Mouse (Mus musculus): ENCODE results near the gene Fn3k. TPM values are rescaled to one million over a fixed set of nuclear protein-coding genes. Genes with fewer than 3 reads are reported as not detected.

The Fn3k gene
- 0.81 TPM in 1 of 2 replicates, not detected in the other for total RNA-seq (2014; fragmentation: Nextera tagmentation)
- 0.11 and 0.47 TPM in 2 replicates for total RNA-seq (2017)

DNA sequence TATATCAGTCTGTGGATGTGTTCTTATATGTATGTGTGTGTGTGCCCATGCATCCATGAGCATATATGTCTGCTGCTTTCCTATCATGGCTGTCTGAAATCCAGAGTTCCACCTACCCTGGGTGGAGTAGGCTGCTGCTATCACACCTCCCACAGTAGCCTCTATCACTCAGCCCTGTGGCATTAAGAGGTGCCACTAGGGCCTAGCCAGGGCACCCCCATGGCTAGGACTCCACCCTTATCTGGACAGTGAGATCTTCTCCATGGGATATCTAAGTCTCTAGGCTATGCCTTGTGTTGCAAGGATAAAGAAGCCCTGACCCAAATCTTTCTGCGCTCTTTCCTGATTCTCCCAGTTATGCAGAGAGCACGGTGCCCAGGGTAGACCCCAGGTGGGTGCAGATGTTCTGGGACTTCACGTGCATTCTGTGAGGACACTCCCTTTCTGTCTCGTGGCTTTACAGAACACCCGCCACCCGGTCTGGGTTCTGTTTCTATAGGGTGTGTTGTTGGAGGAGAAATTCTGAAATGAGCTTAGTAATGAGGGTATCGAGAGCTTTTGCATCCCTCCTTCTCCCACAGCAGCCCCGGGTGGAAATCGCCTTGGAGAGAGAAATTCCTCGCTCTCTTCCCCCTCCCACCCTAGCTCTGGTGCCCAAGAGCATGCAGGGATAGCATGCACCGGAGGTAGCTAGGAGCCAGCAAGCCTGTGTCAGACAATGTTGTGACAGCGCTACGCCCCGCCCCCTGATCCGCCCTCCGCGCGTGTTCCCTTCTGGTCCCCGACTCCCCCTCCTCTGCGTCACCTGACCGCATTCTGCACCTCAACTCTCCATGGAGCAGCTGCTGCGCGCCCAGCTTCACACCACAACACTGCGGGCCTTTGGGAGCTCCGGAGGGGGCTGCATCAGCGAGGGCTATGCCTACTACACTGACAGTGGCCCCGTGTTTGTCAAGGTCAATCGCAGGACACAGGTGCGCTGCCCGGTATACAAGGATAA is at the start of gene Fn3k:
TSS of gene Fn3k (plus strand) at position 758 of the 1,000 bp plus-strand sequence.
- peak; percentile 86 for ATAC-seq (replicated peaks; ENCODE audit: low FRiP score, low TSS enrichment, poor library complexity, severe bottlenecking)

DNA sequence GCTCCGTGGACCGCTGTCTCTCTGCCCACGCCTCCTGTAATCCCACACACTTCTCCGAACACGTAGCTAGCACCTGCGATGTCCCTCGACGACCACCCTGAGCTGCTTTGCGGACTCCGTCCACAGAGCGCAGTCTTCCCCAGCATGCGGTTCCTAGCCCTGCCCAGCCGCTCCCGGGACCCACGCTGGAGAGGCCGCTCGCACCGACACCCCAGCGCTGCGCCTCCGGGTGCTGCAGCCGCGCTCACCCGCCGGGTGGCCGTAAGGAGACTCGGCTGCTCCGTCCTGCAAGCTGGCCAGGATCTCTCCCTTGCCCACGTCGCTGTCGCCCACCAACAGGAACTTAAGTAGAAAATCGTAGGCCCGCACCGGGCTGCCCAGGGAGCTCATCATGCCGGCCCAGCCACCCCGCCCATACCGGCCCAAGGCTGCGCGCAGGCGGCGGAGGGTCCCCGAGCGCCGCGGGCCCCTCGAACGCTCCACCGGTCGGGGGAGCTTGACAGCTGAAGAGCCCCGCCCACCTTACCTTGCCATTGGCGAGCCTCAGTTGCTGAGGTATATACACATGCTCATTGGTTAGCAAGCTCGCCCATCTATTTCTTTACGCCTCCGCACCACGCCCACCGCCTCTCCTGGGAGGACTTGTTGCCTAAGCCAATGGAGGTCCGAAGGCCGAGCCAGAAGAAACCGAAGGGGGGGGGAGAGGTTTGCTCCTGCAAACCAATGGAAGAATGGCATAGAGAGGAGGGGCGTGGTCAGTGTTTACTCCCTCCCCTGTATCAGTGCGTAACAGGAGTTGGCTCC is 46.8 kb upstream of the Fn3k start, which contains the start of gene Rab40b:
TSS of gene Rab40b (minus strand) at position 502 of the 804 bp plus-strand sequence.
- peak; percentile 93 for ATAC-seq (replicated peaks; ENCODE audit: low FRiP score, low TSS enrichment, poor library complexity, severe bottlenecking)

DNA sequence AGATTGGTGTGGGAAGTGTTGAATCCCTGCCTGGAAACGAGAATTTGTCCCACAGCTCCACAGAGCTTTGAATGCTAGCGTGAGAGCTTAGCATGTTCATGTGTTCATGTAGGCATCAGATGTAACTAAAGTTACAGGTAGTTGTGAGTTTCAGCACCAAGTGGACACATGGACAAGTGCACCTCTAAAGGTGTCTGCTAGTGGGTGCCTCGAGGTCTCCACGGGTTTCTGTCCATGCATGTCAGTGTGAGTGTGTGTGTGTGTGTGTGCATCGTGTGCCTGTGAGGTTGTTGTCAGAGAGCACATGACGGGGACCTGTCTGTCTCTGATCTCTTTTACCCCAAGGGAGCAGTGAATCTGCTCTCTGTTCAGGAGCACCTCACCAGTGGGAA is 46.2 kb upstream of the Fn3k start:
- peak; percentile 18; the same call in 1 of the 2 replicates for ATAC-seq (replicated peaks; ENCODE audit: low FRiP score, low TSS enrichment, poor library complexity, severe bottlenecking)

DNA sequence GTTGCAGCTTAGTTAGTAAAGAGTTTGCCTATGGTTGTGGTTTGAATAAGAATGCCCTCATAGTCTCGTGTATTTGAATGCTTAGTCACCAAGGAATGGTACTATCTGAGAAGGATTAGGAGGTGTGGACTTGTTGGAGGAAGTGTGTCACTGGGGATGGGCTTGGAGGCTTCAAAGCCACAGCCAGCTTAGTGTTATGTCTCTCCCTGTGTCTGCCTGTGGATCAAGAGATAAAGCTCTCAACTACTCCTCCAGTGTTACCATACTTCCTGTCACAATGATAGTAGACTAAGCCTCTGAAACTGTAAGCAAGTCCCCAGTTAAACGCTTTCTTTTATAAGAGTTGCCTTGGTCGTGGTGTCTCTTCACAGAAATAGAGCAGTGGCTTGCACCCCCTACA is 43.9 kb upstream of the Fn3k start:
- ATAC-seq (replicated peaks; ENCODE audit: low FRiP score, low TSS enrichment, poor library complexity, severe bottlenecking): 0 out of 2 replicates have a peak, but pooled peaks have one; percentile 33

DNA sequence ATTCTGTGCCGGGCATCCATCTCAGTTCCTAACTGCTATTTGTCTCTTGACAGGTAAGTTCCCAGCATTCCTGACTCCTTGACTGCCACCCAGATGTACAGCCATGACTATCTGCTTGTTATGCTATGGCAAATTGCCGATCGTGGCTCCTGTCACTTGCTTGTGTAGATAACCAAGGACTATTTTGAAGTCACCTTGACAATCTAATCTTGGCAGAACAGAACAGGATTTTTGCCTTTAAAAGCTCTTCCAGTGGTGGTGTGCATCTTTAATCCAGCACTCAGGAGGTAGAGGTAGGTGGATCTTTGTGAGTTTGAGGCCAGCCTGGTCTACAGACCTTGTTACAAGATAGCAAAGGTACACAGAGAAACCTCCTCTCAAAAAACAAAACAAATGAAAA is 42.3 kb upstream of the Fn3k start:
- peak; percentile 12 for ATAC-seq (replicated peaks; ENCODE audit: low FRiP score, low TSS enrichment, poor library complexity, severe bottlenecking)

DNA sequence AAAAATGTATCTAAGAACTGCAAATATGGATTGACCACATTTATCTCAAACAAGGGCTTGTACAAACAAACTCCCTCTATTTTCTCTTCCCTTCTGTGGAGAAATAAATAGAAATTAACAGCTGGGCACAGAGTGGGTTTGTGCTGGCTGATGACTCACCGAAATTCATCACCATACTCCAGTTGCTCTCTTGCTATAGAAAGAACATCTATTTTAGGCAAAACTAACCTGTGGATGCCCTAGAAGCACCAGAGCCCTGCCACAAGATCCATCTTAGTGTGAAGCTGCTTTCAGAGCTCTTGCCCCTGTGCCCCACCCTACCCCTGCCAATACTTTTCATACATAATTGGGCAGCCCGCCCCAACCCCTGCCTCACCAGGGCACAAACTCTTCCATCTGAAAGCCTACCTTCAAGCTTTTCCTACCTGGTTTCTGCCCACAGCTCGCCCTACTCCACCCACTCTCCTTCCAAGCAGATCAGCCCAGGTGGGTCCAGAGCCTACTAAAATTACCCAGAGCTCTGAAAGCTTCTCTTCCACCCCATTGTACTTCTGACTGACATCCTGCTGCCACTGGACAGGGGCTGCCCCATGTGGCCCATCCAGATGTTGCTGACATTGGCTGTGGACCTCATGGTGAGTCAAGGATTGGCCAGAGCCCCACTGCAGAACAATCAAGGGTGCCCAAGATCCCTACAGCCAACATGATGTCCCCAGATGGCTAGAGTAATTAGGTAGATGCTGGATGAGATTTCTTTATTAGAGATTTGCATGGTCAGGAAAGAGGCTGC is 27.2 kb upstream of the Fn3k start:
- no peak for ATAC-seq (replicated peaks; ENCODE audit: low FRiP score, low TSS enrichment, poor library complexity, severe bottlenecking)

DNA sequence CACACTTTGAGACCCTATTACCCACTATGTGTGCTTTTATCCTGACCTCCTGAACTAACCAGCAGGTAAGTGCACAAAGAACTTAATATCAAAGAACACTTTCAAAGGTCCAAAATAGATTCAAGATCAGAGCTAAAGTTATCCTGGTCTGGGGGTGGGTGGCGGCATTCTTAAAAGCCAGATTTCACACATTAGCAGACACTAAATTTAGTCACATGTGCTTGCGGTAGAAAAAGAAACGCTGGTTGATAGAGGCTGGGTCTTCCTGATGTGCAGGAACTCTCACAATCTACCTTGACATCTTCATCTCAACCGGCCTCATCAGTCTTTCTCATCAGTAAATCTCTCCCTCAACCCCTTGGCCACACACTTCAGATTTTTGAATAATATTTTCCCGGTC is 20.0 kb upstream of the Fn3k start:
- ATAC-seq (replicated peaks; ENCODE audit: low FRiP score, low TSS enrichment, poor library complexity, severe bottlenecking): no peak

DNA sequence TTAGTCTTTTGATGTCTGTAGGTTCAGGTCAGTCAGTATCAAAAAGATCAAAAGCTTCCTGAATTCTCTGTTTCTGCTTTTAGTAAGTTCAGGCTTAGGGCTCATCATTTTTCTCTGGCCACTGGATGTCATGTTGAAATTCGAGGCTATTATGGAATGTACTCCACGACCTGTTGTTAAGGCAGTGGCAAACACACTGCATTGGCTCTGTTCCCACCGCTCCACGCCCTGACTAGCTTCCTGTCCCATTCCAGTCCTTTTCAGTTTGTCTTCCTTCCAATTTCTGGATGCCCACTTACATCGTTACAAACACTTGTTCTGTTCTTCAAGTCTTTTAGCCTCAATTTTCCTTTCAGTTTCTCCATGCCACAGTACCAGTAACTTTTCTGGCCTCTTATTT is 19.4 kb upstream of the Fn3k start:
- no peak for ATAC-seq (replicated peaks; ENCODE audit: low FRiP score, low TSS enrichment, poor library complexity, severe bottlenecking)

DNA sequence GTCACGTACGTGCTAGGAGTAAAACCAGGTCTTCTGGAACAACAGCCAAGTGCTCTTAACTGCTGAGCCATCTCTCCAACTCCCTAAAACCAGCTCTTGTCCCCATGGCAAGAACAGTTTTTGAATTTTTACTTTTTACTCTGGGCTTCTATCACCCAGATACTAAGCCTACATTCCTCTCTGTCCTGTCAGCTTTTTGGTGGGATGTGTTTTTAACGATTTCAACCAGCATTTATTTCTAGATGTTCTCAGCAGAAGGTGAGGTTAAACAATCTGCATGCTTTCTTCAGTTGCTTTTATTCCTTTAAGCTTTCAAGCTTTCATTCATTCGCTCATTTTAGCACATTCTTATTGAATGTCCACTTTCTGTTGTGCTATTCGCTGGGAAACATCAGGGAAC is 16.7 kb upstream of the Fn3k start:
- no peak for ATAC-seq (replicated peaks; ENCODE audit: low FRiP score, low TSS enrichment, poor library complexity, severe bottlenecking)

DNA sequence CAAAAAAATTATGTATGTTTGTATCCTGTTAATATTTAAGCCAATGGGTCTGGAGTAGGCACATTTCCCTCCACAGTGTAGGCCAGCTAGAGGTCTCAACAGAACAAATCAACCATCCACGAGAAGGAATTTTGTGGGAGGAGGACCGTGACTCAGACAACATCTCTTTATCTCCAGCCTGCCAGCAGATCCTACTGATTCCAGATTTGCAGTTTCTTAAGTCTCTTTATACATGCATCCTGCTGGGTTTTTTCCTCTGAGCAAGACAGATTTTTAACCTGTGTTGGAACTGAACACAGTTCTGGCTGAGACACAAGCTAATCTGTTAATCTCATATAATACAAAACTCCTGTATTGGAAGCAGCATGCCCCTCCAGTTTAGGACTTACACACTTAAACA is 15.8 kb upstream of the Fn3k start:
- ATAC-seq (replicated peaks; ENCODE audit: low FRiP score, low TSS enrichment, poor library complexity, severe bottlenecking): no peak

DNA sequence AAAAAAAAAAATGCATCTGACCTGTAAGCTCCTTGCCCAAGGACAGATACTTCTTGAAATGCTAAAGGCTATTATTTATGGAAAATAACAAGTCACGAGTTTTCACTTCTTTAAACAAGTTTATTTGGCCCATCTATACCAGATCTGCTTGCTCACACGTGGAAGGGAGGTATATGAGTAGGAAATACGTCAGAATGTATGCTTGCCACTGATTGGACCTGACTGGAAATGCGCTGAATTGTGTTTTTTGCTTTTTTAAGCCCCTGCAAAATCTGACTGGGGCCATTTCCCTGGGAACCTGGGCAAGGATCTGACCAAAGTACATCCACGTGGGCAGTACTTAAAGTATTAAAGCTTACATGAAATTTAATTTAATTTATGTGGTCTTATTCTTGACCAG is 14.3 kb upstream of the Fn3k start:
- no peak for ATAC-seq (replicated peaks; ENCODE audit: low FRiP score, low TSS enrichment, poor library complexity, severe bottlenecking)

DNA sequence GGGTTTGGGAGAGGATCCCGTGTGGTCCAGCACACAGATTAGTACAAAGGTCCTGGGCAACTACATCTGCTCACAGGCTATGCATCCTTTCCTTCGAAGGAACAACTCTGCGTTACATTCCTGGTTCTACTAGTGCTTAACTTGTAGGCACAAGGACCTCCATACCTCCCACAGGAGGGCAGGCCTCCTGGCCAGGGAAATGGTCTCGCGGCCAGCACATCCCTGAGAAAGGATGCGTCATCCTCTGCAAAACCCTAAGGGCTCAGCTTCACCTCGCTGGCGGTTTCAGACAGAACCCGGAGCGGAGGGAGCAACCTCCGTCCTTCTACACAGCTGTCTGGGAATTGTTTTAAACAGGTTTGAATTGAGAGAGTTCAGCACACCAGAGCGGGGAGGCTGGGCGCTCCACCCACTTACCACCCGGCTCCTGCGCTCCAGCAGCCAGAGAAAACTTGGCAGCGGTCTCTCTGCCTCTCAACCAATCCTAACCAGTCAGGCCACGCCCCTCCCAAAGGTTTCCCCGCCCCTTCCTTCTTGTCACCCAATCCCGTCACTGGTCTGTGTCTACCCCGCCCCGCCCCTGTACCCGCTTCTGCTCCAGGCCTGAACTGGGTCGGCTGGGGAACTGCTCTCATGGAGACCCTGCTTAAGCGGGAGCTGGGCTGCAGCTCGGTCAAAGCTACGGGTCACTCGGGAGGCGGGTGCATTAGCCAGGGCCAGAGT is 13.7 kb upstream of the Fn3k start, which contains the start of gene Fn3krp:
TSS of gene Fn3krp (plus strand) at position 572 of the 723 bp plus-strand sequence.
- ATAC-seq (replicated peaks; ENCODE audit: low FRiP score, low TSS enrichment, poor library complexity, severe bottlenecking): peak; percentile 96

DNA sequence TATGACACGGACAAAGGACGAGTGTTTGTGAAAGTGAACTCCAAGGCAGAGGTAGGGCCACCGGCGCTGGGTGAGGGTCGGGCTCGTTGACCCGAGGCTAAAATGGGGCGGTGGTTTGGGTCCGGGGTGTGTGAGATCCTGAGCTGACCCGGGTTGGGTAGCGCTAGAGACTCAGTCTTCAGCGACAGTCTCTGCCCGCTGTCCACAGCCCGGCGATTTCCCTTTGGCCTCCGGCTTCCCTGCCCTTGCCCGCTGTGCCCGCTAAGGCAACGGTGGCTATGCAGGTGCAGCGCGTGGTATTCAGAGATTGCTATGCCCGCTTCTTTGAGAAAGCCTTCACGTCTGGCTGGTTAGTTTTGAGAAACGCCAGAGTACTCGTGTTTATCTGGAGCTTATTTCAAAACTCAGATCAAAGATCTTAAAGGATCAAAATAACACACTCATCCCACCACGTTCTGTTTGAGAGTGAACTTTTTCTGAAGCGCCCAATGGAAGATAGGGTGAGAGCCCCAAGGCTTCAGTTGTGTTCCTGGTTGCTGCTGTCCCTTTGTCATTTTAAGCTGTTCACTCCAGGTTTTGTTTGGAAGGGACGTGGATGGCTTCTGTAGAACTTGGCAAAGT is 13.1 kb upstream of the Fn3k start:
- ATAC-seq (replicated peaks; ENCODE audit: low FRiP score, low TSS enrichment, poor library complexity, severe bottlenecking): peak; percentile 66

DNA sequence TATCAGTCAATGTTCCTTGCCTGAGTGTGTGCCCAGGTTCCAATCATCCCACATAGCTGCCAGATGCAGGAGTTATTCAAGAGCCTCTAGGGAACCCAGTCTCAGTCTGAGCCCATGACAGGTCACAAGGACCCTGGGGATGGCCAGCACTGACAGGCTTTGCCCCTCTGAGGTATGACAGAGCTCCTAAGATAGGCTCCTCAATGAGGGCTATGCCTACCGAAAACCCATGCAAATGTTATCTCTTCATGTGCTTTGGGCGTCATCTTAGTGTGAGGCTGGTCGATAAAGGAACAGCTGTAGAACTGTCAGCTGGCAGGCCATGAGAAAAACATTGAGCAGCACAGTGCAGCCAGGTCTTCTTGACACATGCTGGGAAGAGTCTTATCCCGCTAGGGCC is 1.3 kb upstream of the Fn3k start:
- peak; percentile 70 for ATAC-seq (replicated peaks; ENCODE audit: low FRiP score, low TSS enrichment, poor library complexity, severe bottlenecking)

DNA sequence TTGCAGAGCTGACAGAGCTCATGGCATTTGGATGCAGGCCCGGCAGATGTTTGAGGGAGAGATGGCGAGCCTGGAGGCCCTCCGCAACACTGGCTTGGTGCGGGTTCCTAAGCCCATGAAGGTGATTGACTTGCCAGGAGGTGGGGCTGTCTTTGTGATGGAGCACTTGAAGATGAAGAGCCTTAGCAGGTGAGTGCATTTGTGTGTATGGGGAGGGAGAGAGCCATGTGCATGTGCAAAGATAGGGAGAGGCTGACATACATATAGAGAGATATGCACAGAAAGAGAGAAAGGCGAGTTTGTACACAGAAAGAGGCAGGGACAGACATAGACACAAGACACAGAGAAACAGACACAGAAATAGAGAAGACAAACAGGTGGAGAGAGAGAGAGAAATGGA is 2.5 kb downstream of the Fn3k start:
- ATAC-seq (replicated peaks; ENCODE audit: low FRiP score, low TSS enrichment, poor library complexity, severe bottlenecking): no peak

DNA sequence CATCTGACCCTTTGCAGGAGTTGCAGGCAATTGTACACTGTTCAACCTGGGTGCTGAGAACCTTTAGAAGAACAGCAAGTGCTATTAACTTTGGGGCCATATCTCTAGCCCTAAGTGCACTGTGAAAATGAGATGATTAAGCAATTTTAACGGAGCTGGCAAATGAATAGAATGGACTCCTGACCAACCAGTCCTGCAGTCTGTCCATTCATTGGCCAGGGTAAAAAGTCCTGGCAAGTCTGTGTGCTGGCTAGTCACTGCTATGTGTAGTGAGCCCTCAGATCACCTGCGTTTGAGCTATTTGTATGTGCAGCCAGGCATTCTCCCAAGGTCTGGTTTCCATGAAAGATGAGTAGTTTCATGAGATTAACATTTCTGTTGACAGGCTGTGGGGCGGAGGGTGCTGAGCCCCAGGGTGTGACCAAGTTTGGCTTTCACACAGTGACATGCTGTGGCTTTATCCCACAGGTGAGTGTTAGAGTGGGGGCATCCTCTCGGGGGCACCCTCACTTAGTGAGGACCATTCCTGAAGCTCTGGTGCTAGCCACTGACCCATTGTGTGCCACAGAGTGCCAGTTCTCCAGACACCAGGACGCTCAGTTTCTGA is 5.1 kb downstream of the Fn3k start:
- no peak for ATAC-seq (replicated peaks; ENCODE audit: low FRiP score, low TSS enrichment, poor library complexity, severe bottlenecking)

DNA sequence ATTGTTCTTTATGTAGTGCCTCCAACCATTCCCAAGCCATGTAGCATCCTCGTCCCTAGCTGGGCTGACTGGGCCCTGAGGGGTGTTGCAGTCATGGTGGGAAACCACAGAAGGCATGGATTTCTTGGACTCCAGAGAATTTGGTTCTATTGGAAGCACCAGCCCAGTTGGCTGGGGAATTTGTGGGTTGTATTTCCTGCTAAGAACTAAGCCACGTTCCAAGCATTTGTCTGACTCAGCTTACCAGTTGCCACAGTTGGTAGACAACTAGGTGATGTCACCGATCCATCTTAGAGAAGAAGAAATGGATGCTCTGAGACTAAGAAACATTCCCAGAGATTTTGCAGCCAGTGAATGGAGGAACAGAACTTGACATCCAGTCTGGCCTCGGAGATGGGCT is 6.9 kb downstream of the Fn3k start:
- ATAC-seq (replicated peaks; ENCODE audit: low FRiP score, low TSS enrichment, poor library complexity, severe bottlenecking): no peak

DNA sequence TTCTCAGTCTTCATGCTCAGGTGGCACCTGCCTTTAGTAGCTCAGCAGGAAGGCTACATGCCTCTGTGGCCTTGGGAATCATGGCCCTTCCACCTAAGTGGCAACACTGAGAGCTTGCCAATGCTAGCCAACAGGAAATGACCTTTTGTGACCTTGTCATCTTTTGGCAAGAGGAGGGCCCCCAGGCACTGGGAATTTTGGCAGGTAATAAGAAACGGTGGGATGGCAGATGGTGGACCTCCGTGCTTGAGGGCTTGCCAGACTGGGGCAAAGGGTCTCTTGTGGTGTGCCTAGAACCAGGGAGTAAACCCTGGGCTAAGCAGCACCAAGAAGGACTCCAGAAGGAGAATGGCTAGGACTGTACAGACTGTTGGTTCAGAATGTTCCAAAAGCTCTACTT is 7.4 kb downstream of the Fn3k start:
- ATAC-seq (replicated peaks; ENCODE audit: low FRiP score, low TSS enrichment, poor library complexity, severe bottlenecking): no peak

Measured in megakaryocyte-erythroid progenitor cell, adult 5-6 weeks (primary cell).